Mouse (Mus musculus): ENCODE results near the gene Flnb. TPM values are rescaled to one million over a fixed set of nuclear protein-coding genes. Genes with fewer than 3 reads are reported as not detected.

Gene Flnb
- total RNA-seq (2021), result 10 to 100 TPM; 41.7 to 74.9 TPM
- long read RNA-seq, experiment 1, partial matches to known transcripts, result 4 of 8 reads
- long read RNA-seq, experiment 1, other reads (novel, unspliced or antisense), result 4 of 8 reads
- long read RNA-seq, experiment 2, partial matches to known transcripts, result 7 of 8 reads
- long read RNA-seq, experiment 2, other reads (novel, unspliced or antisense), result 1 of 8 reads

- peak; percentile 98 to 99 for DNase-seq
Observed at GRCm38 (mm10) chr14:7817770-7818462, at the start of gene Flnb. Gene Flnb (plus strand): TSS chr14:7817957.

GRCm38 (mm10) chr14:7773714-7774389 is 43.9 kb upstream of the Flnb start:
- DNase-seq, result peak; percentile 42 to 66

GRCm38 (mm10) chr14:7786073-7786472 is 31.7 kb upstream of the Flnb start:
- DNase-seq, result no peak

- no peak for DNase-seq
Observed at GRCm38 (mm10) chr14:7789266-7790030, 28.3 kb upstream of the Flnb start.

- peak in 1 of 2 experiments; percentile 8 for DNase-seq
Observed at GRCm38 (mm10) chr14:7791061-7791531, 26.7 kb upstream of the Flnb start.

- DNase-seq, result peak; percentile 76 to 80
Observed at GRCm38 (mm10) chr14:7791532-7792159, 26.1 kb upstream of the Flnb start, which contains the start of gene Gm26661. Gene Gm26661 (plus strand): TSS chr14:7791587.

GRCm38 (mm10) chr14:7795961-7796360 is 21.8 kb upstream of the Flnb start:
- no peak for DNase-seq

- no peak for DNase-seq
Observed at GRCm38 (mm10) chr14:7800611-7801010, 17.1 kb upstream of the Flnb start.

GRCm38 (mm10) chr14:7801831-7802230 is 15.9 kb upstream of the Flnb start:
- peak; percentile 36 to 69 for DNase-seq

- DNase-seq, result no peak
Observed at GRCm38 (mm10) chr14:7803874-7804557, 13.7 kb upstream of the Flnb start.

GRCm38 (mm10) chr14:7804558-7804905 is 13.2 kb upstream of the Flnb start:
- DNase-seq, result no peak

- DNase-seq, result no peak
Observed at GRCm38 (mm10) chr14:7807711-7808110, 10.0 kb upstream of the Flnb start.

- DNase-seq, result no peak
Observed at GRCm38 (mm10) chr14:7808501-7808981, 9.2 kb upstream of the Flnb start.

GRCm38 (mm10) chr14:7809043-7809955 is 8.5 kb upstream of the Flnb start:
- no peak for DNase-seq

- DNase-seq, result peak; percentile 22 to 39
Observed at GRCm38 (mm10) chr14:7818463-7819121, 835 bp downstream of the Flnb start.

GRCm38 (mm10) chr14:7819446-7819845 is 1.7 kb downstream of the Flnb start:
- DNase-seq, result no peak

GRCm38 (mm10) chr14:7821341-7821740 is 3.6 kb downstream of the Flnb start:
- DNase-seq, result no peak

GRCm38 (mm10) chr14:7822693-7823092 is 4.9 kb downstream of the Flnb start:
- DNase-seq, result no peak

- peak; percentile 71 to 82 for DNase-seq
Observed at GRCm38 (mm10) chr14:7824651-7825268, 7.0 kb downstream of the Flnb start.
